Mouse (Mus musculus): ENCODE measurements around the gene Mpc1.
"Not testable (repeated sequence)": the region's sequence is repeated elsewhere in the genome, so short reads cannot be mapped to it uniquely, and the experiment has no call there.

Mpc1 gene

GRCm38 (mm10) chr17:8328511-8329174, 45.9 kb downstream of the Mpc1 start:
- DNase-seq (ENCODE audit: low spot score): no peak

DNA sequence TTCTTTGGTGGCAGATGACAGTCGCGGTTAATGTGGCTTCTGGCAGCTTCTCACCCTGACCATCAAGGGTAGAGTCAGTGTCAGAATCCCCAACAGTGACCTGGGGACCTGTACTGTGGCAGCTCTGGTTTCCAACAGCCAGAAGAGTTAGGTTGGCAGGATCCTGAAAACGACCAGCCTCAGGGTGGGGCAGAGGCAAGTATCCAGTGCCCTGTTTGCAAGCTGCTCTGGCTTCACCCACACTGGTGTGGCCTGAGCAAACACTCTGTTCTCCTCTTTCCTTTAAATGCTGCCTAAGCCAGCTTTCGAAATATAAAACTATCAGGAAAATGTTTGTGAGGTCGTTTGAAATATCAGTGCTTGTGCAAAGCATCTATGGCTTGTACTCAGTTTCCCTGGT, 47.9 kb downstream of the Mpc1 start:
- DNase-seq (ENCODE audit: low spot score): no peak

DNA sequence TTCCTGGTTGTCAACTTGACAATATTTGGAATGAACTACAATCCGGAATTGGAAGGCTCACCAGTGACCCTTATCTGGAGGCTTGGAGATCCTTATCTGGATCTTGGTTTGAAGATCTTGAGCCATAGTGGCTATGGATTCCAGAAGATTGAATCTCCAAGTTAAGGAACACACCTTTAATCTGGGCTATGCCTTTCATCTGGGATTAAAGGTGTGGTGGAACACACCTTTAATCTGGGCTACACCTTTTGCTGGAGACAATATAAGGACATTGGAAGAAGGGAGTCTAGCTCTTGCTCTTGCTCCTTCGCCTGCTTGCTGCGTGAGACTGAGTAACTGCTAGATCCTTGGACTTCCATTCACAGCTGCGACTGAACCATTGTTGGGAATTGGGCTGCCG, 54.5 kb downstream of the Mpc1 start, which contains the start of gene Prr18:
Gene Prr18, plus strand, starts transcription at position 301 of the 400 bp plus-strand sequence.
- not testable (repeated sequence) for DNase-seq (ENCODE audit: low spot score)

DNA sequence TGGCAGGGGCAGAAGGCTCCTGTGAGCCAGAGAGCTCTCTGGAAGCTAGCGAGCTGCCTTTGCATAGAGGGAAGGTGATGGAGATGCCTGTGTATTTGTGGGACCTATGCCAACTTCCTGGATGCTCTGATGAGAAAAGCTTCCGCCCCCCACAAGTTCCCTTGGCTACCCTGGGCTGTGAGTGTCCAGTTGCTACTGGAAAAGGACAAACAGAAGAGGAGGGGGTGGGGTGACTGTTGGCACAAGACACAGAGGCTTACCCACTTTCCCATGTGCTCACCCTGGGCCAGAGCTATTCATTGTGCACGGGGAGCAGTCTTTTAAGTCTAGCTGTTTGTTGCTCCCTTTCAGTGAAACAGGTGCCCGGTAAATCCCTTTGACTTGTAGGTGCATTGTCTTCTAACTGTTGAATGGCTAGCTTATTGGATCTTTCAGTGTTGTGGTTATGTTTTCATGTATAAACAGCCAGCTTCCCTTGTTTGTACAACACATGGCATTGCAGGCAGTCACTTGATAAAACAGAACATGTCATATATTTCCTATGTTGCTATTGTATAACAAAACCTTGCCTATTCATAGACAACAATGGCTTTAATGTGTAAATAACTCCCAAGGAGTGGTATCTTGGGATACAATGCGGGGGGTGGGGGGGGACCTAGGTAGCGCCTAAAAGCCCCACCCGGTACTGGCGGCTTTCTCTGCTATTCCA, 57.1 kb downstream of the Mpc1 start:
- DNase-seq (ENCODE audit: low spot score): no peak

GRCm38 (mm10) chr17:8340407-8341359, 58.0 kb downstream of the Mpc1 start:
- no peak for DNase-seq (ENCODE audit: low spot score)

- DNase-seq (ENCODE audit: low spot score): no peak
Observed at GRCm38 (mm10) chr17:8341360-8341963, 58.8 kb downstream of the Mpc1 start.

GRCm38 (mm10) chr17:8342706-8343105, 60.0 kb downstream of the Mpc1 start:
- no peak for DNase-seq (ENCODE audit: low spot score)

GRCm38 (mm10) chr17:8343416-8343815, 60.7 kb downstream of the Mpc1 start:
- DNase-seq (ENCODE audit: low spot score): no peak
